Mouse (Mus musculus): ENCODE data around the gene Rassf6. TPM values are rescaled to one million over a fixed set of nuclear protein-coding genes. Genes with fewer than 3 reads are reported as not detected.

The Rassf6 gene
- polyA plus RNA-seq, 1 experiment from 2014 or later, result 0.51 TPM

GRCm38 (mm10) chr5:90591936-90592335 is 48.5 kb downstream of the Rassf6 start:
- H3K9me3 ChIP-seq (ENCODE audit: control insufficient read depth, low read length), result no peaks in the 10 kb centered on the region
- H3K9ac ChIP-seq (ENCODE audit: low read length), result no peak overlapping the region
- no peak overlapping the region for H3K4me3 ChIP-seq (ENCODE audit: low read depth, low read length)
- H3K4me1 ChIP-seq (replicated peaks; ENCODE audit: control insufficient read depth, insufficient read depth, low read length), result no peaks in the 10 kb centered on the region
- ATAC-seq (replicated peaks; ENCODE audit: low FRiP score), result no peak
- no peak overlapping the region for H3K27ac ChIP-seq (ENCODE audit: low read depth, low read length)
- no peak for DNase-seq (ENCODE audit: low spot score)
- no peak overlapping the region for H3K4me2 ChIP-seq (ENCODE audit: low read depth, low read length, severe bottlenecking)
- H3K27me3 ChIP-seq (ENCODE audit: control insufficient read depth, insufficient read depth, low read length), result no peaks in the 10 kb centered on the region
- H3K36me3 ChIP-seq (ENCODE audit: control insufficient read depth, insufficient read depth, low read length), result no peaks in the 10 kb centered on the region
- WGBS, result 90% methylated on average over 6 of the region's 6 CpGs

GRCm38 (mm10) chr5:90590676-90591075 is 49.8 kb downstream of the Rassf6 start:
- no peaks in the 10 kb centered on the region for H3K4me1 ChIP-seq (replicated peaks; ENCODE audit: control insufficient read depth, insufficient read depth, low read length)
- WGBS, result 90% methylated on average over 10 of the region's 10 CpGs

DNA sequence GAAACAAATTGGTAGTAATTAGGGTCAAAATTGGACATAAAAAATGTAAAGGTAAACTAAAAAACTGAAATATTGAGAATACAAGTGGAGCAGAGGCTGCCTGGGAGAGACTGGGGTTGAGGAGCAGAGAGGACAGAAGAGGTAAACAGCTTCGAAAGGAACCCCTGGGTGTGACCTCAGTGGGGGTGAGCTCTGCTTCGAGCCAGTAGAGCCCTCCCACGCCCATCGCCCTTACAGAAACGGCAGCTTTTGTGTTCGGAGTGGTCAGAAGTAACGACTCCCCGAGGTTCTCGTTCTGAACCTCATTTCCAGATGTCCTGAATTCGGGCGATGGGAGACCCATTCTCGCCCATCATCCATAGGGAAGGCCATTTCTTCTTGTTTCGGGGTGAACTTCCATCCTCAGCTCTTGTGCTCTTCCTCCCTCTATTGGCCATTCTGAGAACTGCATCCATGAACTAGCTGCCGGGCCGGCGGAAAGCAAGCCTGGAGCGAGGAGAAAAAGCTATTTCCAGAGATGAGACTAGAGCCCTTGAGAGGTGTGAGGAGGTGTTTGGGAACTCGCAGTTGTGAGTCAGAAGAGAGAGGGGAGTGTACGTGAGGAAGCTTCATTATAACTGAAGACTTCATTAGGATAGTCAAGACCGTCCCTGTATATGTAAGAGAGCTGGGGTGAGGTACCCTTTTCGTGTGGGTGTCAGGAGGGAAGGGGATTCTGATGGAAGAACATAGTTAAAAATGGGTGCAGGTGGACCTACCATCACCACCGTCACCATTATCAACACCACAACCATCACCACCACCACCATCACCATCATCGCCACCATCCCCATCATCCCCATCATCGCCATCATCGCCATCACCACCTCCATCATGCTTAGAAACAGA is 51.5 kb downstream of the Rassf6 start:
- H3K4me2 ChIP-seq (ENCODE audit: low read depth, low read length, severe bottlenecking), result peak overlapping the region; percentile 43
- peak overlapping the region; percentile 23 for H3K4me3 ChIP-seq (ENCODE audit: low read depth, low read length)
- no peaks in the 10 kb centered on the region for H3K27me3 ChIP-seq (ENCODE audit: control insufficient read depth, insufficient read depth, low read length)
- H3K27ac ChIP-seq (ENCODE audit: low read depth, low read length), result no peak overlapping the region
- no peaks in the 10 kb centered on the region for H3K9me3 ChIP-seq (ENCODE audit: control insufficient read depth, low read length)
- WGBS, result 26% methylated on average over 25 of the region's 25 CpGs
- peak; percentile 76 for DNase-seq (ENCODE audit: low spot score)
- peak; percentile 66 for ATAC-seq (replicated peaks; ENCODE audit: low FRiP score)
- no peaks in the 10 kb centered on the region for H3K4me1 ChIP-seq (replicated peaks; ENCODE audit: control insufficient read depth, insufficient read depth, low read length)
- H3K9ac ChIP-seq (ENCODE audit: low read length), result no peak overlapping the region
- H3K36me3 ChIP-seq (ENCODE audit: control insufficient read depth, insufficient read depth, low read length), result no peaks in the 10 kb centered on the region

More at GRCm38 (mm10) chr5:90590676-90591075, 49.8 kb downstream of the Rassf6 start:
- Histone ChIP-seq H3K27me3 (ENCODE audit: control insufficient read depth, insufficient read depth, low read length) (no peaks in the 10 kb centered on the region), H3K4me2 (ENCODE audit: low read depth, low read length, severe bottlenecking) (no peak overlapping the region), H3K27ac (ENCODE audit: low read depth, low read length) (no peak overlapping the region), H3K9me3 (ENCODE audit: control insufficient read depth, low read length) (no peaks in the 10 kb centered on the region), H3K36me3 (ENCODE audit: control insufficient read depth, insufficient read depth, low read length) (no peaks in the 10 kb centered on the region), H3K4me3 (ENCODE audit: low read depth, low read length) (no peak overlapping the region), H3K9ac (ENCODE audit: low read length) (no peak overlapping the region)
- DNase-seq (ENCODE audit: low spot score), result no peak
- ATAC-seq (replicated peaks; ENCODE audit: low FRiP score), result no peak

DNA sequence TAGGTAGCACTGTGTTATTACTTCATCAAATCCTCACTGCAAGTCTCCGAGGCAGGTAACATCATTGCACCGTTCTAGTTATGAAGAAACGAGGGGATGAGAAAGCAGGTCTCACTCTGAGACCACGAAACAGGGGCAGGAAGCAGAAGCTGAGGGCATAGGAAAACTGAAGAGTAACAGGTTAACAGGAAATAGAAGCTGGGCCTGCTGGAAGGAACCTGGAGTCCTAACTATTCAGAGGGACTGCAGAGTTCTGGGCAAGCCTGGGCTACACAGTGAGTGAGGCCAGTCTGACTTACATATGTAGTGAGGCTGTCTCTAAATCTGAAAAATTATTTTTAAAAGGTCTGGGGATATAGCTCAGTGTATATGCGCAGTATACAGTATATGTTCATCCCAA is 52.4 kb downstream of the Rassf6 start:
- WGBS, result 89% methylated on average over 5 of the region's 5 CpGs
- H3K36me3 ChIP-seq (ENCODE audit: control insufficient read depth, insufficient read depth, low read length), result no peaks in the 10 kb centered on the region
- ATAC-seq (replicated peaks; ENCODE audit: low FRiP score), result no peak
- H3K9me3 ChIP-seq (ENCODE audit: control insufficient read depth, low read length), result no peaks in the 10 kb centered on the region
- no peak overlapping the region for H3K4me3 ChIP-seq (ENCODE audit: low read depth, low read length)
- no peak overlapping the region for H3K9ac ChIP-seq (ENCODE audit: low read length)
- DNase-seq (ENCODE audit: low spot score), result no peak
- no peaks in the 10 kb centered on the region for H3K4me1 ChIP-seq (replicated peaks; ENCODE audit: control insufficient read depth, insufficient read depth, low read length)
- H3K27me3 ChIP-seq (ENCODE audit: control insufficient read depth, insufficient read depth, low read length), result no peaks in the 10 kb centered on the region
- H3K4me2 ChIP-seq (ENCODE audit: low read depth, low read length, severe bottlenecking), result no peak overlapping the region
- no peak overlapping the region for H3K27ac ChIP-seq (ENCODE audit: low read depth, low read length)

- ATAC-seq (replicated peaks; ENCODE audit: low FRiP score) (0 out of 2 replicates have a peak, but pooled peaks have one; percentile 16), DNase-seq (ENCODE audit: low spot score) (no peak)
- WGBS, result 72% methylated on average over 5 of the region's 5 CpGs
- H3K9me3 ChIP-seq (ENCODE audit: control insufficient read depth, low read length), result no peaks in the 10 kb centered on the region
- H3K4me3 ChIP-seq (ENCODE audit: low read depth, low read length), result no peak overlapping the region
- no peak overlapping the region for H3K27ac ChIP-seq (ENCODE audit: low read depth, low read length)
- no peaks in the 10 kb centered on the region for H3K36me3 ChIP-seq (ENCODE audit: control insufficient read depth, insufficient read depth, low read length)
- no peaks in the 10 kb centered on the region for H3K4me1 ChIP-seq (replicated peaks; ENCODE audit: control insufficient read depth, insufficient read depth, low read length)
- H3K27me3 ChIP-seq (ENCODE audit: control insufficient read depth, insufficient read depth, low read length), result no peaks in the 10 kb centered on the region
- H3K9ac ChIP-seq (ENCODE audit: low read length), result no peak overlapping the region
- H3K4me2 ChIP-seq (ENCODE audit: low read depth, low read length, severe bottlenecking), result no peak overlapping the region
Observed at GRCm38 (mm10) chr5:90586511-90586910, 53.9 kb downstream of the Rassf6 start.

- no peak for DNase-seq (ENCODE audit: low spot score)
- Histone ChIP-seq H3K27ac (ENCODE audit: low read depth, low read length) (no peak overlapping the region), H3K4me2 (ENCODE audit: low read depth, low read length, severe bottlenecking) (no peak overlapping the region), H3K4me3 (ENCODE audit: low read depth, low read length) (no peak overlapping the region), H3K27me3 (ENCODE audit: control insufficient read depth, insufficient read depth, low read length) (no peaks in the 10 kb centered on the region), H3K9ac (ENCODE audit: low read length) (no peak overlapping the region), H3K9me3 (ENCODE audit: control insufficient read depth, low read length) (no peaks in the 10 kb centered on the region), H3K4me1 (replicated peaks; ENCODE audit: control insufficient read depth, insufficient read depth, low read length) (no peaks in the 10 kb centered on the region), H3K36me3 (ENCODE audit: control insufficient read depth, insufficient read depth, low read length) (no peaks in the 10 kb centered on the region)
- WGBS, result 82% methylated on average over 7 of the region's 7 CpGs
- ATAC-seq (replicated peaks; ENCODE audit: low FRiP score), result no peak
Observed at GRCm38 (mm10) chr5:90584799-90585198, 55.7 kb downstream of the Rassf6 start.

GRCm38 (mm10) chr5:90582179-90582578 is 58.3 kb downstream of the Rassf6 start:
- no peak for DNase-seq (ENCODE audit: low spot score)
- no peaks in the 10 kb centered on the region for H3K36me3 ChIP-seq (ENCODE audit: control insufficient read depth, insufficient read depth, low read length)
- WGBS, result 90% methylated on average over 6 of the region's 6 CpGs
- H3K9me3 ChIP-seq (ENCODE audit: control insufficient read depth, low read length), result no peaks in the 10 kb centered on the region
- no peak overlapping the region for H3K27ac ChIP-seq (ENCODE audit: low read depth, low read length)
- H3K9ac ChIP-seq (ENCODE audit: low read length), result no peak overlapping the region
- H3K4me1 ChIP-seq (replicated peaks; ENCODE audit: control insufficient read depth, insufficient read depth, low read length), result no peaks in the 10 kb centered on the region
- ATAC-seq (replicated peaks; ENCODE audit: low FRiP score), result no peak
- no peak overlapping the region for H3K4me2 ChIP-seq (ENCODE audit: low read depth, low read length, severe bottlenecking)
- H3K4me3 ChIP-seq (ENCODE audit: low read depth, low read length), result no peak overlapping the region
- no peaks in the 10 kb centered on the region for H3K27me3 ChIP-seq (ENCODE audit: control insufficient read depth, insufficient read depth, low read length)

DNA sequence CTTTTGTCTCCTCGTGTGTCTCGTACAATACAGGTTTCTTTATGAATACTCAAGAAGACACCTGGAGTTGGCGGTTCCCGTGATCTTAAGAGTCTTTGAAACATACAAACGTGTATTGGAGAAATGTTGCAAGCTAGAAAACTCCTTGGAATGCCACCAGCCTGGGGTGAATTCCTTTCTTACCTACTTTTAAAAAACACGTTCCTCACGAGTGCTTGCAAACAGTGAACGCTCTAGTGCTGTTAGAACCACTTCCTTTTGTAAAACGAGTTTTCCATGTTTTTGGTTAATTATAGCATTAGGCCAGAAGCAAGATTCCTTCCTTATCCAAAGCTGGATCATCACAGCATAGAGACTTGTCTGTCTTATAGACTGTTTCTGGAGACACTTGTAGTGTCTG is 60.9 kb downstream of the Rassf6 start:
- Histone ChIP-seq H3K4me2 (ENCODE audit: low read depth, low read length, severe bottlenecking) (no peak overlapping the region), H3K4me1 (replicated peaks; ENCODE audit: control insufficient read depth, insufficient read depth, low read length) (no peaks in the 10 kb centered on the region), H3K4me3 (ENCODE audit: low read depth, low read length) (no peak overlapping the region), H3K27ac (ENCODE audit: low read depth, low read length) (no peak overlapping the region), H3K36me3 (ENCODE audit: control insufficient read depth, insufficient read depth, low read length) (no peaks in the 10 kb centered on the region), H3K9me3 (ENCODE audit: control insufficient read depth, low read length) (no peaks in the 10 kb centered on the region), H3K9ac (ENCODE audit: low read length) (no peak overlapping the region), H3K27me3 (ENCODE audit: control insufficient read depth, insufficient read depth, low read length) (no peaks in the 10 kb centered on the region)
- ATAC-seq (replicated peaks; ENCODE audit: low FRiP score) (no peak), DNase-seq (ENCODE audit: low spot score) (no peak)
- 88% methylated on average over 9 of the region's 9 CpGs for WGBS

DNA sequence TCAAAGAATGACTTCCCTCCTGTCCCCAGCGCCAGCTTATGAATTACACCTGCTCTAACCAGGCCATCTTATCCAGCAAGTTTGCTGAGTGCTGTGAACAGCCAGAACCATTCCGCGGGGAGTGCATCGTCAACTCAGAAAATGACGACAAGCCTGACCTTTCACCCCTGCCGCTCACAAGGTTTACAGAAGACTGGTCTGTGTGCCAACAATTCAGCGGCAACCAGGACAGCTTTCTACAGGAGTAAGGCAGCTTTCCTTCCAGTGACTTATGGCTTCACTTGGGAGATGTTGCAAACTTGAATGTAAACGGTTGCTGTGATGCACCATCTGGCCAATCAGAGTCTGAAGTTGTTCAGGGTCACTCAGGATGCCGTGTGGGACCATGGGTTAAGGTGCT is 62.7 kb downstream of the Rassf6 start:
- Histone ChIP-seq H3K4me3 (ENCODE audit: low read depth, low read length) (no peak overlapping the region), H3K9ac (ENCODE audit: low read length) (no peak overlapping the region), H3K27ac (ENCODE audit: low read depth, low read length) (no peak overlapping the region), H3K4me2 (ENCODE audit: low read depth, low read length, severe bottlenecking) (no peak overlapping the region), H3K9me3 (ENCODE audit: control insufficient read depth, low read length) (no peaks in the 10 kb centered on the region), H3K4me1 (replicated peaks; ENCODE audit: control insufficient read depth, insufficient read depth, low read length) (no peaks in the 10 kb centered on the region), H3K27me3 (ENCODE audit: control insufficient read depth, insufficient read depth, low read length) (no peaks in the 10 kb centered on the region), H3K36me3 (ENCODE audit: control insufficient read depth, insufficient read depth, low read length) (no peaks in the 10 kb centered on the region)
- 92% methylated on average over 9 of the region's 9 CpGs for WGBS
- ATAC-seq (replicated peaks; ENCODE audit: low FRiP score), result no peak
- no peak for DNase-seq (ENCODE audit: low spot score)

Measured in forebrain, embryonic 11.5 days (tissue).